Mouse (Mus musculus): ENCODE results near the gene Nsun3.

The Nsun3 gene

DNA sequence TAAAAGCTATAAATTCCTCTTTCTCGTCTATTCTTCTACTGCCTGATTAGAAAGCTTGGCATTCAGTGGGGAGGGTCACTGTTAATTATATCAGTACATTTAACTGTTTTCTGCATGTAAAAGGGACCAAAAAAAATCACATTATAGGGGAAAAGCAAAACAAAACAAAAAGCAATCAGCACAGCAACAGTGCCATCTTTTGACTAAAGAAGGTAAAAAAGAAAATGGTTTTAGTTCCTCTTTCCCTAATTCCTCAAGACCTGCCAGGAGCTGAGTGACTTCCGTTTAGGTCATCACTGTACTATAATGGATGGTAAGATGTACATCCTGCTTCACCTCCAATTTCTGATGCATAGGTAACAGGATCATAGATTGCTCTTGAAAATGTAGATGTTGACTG lies 40.7 kb downstream of the Nsun3 start:
- DNase-seq: no peak

DNA sequence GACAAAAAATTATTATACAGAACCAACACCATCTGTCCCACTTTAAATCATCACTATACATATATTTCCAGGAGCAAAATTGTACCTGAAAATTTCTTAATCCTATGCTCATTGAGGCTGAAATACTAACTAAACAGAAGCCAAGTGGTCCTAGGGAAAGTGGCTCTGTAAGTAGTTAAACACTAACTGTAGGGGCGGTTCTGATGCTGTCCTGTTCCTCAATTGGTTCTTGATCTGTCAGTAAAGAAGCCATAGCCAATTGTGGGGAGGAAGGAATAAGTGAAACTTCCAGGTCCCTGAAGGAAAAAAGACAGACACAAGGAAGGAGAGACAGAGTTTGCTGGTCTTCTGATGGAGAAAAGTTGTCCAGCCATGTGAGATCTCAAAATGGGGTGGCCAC lies 52.3 kb downstream of the Nsun3 start:
- no peak for DNase-seq

DNA sequence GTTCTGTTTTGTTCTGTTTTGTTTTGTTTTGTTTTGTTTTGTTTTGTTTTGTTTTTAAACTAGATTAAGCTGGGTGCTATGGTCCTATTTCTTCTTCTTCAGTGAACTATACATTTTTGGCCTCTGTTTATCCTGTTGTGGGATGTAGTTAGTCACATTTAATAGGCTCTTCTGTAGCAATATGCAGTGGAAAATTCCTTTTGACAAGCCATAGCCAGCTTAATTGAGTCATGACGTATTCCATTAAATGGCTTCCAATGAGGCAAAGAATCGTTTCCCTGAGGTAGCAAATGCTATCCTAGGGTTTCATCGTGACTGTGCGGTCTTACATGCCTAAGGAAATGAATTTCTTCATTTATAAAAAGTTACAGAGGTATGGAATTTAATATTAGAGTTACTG lies 56.3 kb downstream of the Nsun3 start:
- DNase-seq: no peak

DNA sequence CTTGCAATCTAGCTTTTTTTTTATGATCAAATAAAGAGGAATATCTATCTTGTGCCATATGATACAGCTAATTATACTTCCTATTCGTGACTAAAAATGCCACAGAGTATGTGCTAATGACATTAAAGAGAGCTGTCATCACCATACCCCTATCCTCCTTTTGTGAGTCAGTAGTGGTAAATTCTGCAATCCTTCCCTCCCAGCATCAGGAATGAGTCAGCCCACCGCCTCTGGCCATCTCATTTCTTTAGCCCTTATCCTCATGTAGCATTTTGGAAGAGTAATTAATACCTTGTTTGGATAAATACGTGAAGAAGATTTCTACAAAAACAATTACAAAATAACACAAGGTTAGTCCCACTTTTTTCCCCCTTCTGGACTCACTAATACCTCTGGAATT lies 56.8 kb downstream of the Nsun3 start:
- DNase-seq: no peak

DNA sequence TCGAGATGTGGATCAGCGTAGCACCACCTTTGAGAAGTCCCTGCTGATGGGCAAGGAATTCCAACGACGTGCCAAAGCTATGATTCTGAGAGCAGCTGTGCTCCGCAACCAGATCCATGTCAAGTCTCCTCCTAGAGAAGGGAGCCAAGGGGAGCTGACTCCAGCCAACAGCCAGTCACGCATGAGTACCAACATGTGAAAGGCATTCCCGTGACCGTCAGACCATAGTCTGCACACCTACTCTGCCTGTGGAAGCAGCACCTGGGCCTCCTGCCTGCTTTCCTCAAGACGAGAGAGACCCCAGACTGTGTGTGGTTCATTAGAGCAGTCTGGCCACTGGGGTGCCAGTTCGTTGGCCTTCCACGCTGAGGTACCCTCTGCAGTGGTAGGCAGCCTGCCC lies 68.4 kb downstream of the Nsun3 start:
- DNase-seq: peak; percentile 42

DNA sequence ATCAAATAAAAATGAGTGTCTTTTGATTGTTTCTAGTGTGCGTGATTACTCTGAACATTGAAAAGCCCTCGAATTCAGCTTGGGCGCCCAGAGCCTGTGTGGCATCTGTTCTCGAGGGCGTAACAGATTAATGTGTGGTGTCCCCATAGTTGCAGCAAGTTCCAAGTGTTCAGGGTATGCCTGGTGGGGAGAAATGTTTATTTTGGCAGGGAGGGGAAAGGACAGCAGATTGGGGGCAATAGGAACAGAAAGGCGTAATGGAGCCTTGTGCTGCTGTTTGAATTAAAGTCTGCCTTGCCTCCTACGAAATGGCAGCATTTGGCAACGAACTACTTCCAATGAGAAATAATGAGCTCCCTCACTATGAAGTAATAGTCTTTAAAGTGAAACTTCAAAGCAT lies 96.2 kb downstream of the Nsun3 start:
- DNase-seq: no peak

DNA sequence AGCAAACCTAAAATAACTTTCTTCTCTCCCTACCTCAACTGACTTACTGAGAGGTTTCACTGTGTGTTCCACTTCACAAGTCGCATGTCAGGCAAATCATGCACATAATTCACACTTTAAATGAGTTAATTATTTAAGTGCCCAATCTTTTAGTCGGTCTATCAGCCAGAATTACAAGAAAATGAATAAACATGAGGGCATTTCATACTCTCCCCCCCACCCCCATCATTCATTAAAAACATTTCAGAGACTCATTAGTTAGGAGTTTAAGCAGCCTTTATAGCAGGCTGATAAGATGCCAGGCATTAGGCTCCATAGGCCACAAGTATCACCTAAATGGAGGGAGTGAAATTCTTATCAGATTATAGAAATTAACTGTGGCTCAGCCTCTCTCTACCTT lies 100.5 kb downstream of the Nsun3 start:
- DNase-seq: no peak

DNA sequence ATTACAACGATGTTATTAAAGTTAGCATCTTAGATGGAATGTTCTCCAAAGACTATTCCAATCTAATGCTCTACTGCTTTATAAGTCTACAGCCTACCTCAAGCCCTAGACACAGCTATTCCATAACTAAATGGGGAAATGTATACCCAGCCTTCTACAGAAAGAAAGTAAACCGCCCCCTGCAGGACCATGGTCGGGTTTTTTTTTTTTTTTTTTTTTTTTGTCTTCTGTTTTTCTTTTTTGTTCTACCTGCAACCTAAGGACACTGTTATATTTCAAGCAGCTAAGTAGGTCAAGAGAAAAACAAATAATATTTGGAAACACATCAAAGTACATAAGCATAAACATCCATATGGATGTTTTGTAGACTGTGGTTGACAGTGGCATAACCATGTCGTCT lies 101.1 kb downstream of the Nsun3 start:
- no peak for DNase-seq
